Mouse (Mus musculus) G1E-ER4 (cell line): ENCODE data around the gene Tcte1. TPM values are rescaled to one million over a fixed set of nuclear protein-coding genes. Genes with fewer than 3 reads are reported as not detected.

Experiments used
- GATA1 ChIP-seq: IDR thresholded peaks from one replicate; pipeline ENCODE4 v1.8.0; 2012; ENCODE audit warnings: low read length, inconsistent platforms
- polyA plus RNA-seq: library from polyadenylated mRNA; stranded (reverse); fragments of >175 nt; gene quantifications from 2 replicates; pipeline ENCODE4 v1.2.3, GENCODE M21; 2012

Tcte1 gene
- polyA plus RNA-seq, 1 experiment = not detected

GRCm38 (mm10) chr17:45582188-45582587 lies 59.0 kb downstream of the Tcte1 start:
- peak; percentile 25 for TF ChIP-seq GATA1

- TF ChIP-seq GATA1 = no peak
These were observed 59.6 kb downstream of the Tcte1 start for GRCm38 (mm10) chr17:45582715-45583355.

- no peak for TF ChIP-seq GATA1
These were observed 61.1 kb downstream of the Tcte1 start for GRCm38 (mm10) chr17:45584096-45584896.

- no peak for TF ChIP-seq GATA1
These were observed 61.9 kb downstream of the Tcte1 start for GRCm38 (mm10) chr17:45584939-45585678.

- TF ChIP-seq GATA1 = no peak
These were observed 62.7 kb downstream of the Tcte1 start for GRCm38 (mm10) chr17:45585725-45586448.

- TF ChIP-seq GATA1 = no peak
These were observed 63.2 kb downstream of the Tcte1 start for GRCm38 (mm10) chr17:45586449-45586837.

- no peak for TF ChIP-seq GATA1
These were observed 65.1 kb downstream of the Tcte1 start for GRCm38 (mm10) chr17:45588370-45588769.

- no peak for TF ChIP-seq GATA1
These were observed 66.0 kb downstream of the Tcte1 start for GRCm38 (mm10) chr17:45589236-45589635.

GRCm38 (mm10) chr17:45589844-45590243 lies 66.6 kb downstream of the Tcte1 start:
- no peak for TF ChIP-seq GATA1

- no peak for TF ChIP-seq GATA1
These were observed 67.2 kb downstream of the Tcte1 start for GRCm38 (mm10) chr17:45590410-45590809.

- no peak for TF ChIP-seq GATA1
These were observed 68.7 kb downstream of the Tcte1 start for GRCm38 (mm10) chr17:45591701-45592605.

Other genes starting within 250 kb of the Tcte1 start
- 4.4 and 5.0 TPM in 2 replicates for gene Cdc5l, start 89.7 kb upstream of the Tcte1 start, polyA plus RNA-seq
- not detected in 2 replicates for gene Spats1, start 48.0 kb upstream of the Tcte1 start, polyA plus RNA-seq
- gene Aars2, start 16.6 kb upstream of the Tcte1 start, polyA plus RNA-seq = 37.7 and 45.9 TPM in 2 replicates
- gene Tmem151b, start 26.2 kb downstream of the Tcte1 start, polyA plus RNA-seq = not detected in 2 replicates
- 2.7 and 2.9 TPM in 2 replicates for gene Nfkbie, start 32.3 kb downstream of the Tcte1 start, polyA plus RNA-seq
- gene Slc35b2, start 40.4 kb downstream of the Tcte1 start, polyA plus RNA-seq = 34.0 and 66.2 TPM in 2 replicates
- gene Hsp90ab1, start 49.8 kb downstream of the Tcte1 start, polyA plus RNA-seq = 319 and 874 TPM in 2 replicates
- 136 and 228 TPM in 2 replicates for gene Slc29a1, start 76.2 kb downstream of the Tcte1 start, polyA plus RNA-seq
- gene Mymx, start 78.7 kb downstream of the Tcte1 start, polyA plus RNA-seq = not detected in 2 replicates
- not detected in 2 replicates for gene Capn11, start 135.9 kb downstream of the Tcte1 start, polyA plus RNA-seq
- gene Mrpl14, start 162.9 kb downstream of the Tcte1 start, polyA plus RNA-seq = 267 and 359 TPM in 2 replicates
- gene Tmem63b, start 163.5 kb downstream of the Tcte1 start, polyA plus RNA-seq = 21.1 and 21.4 TPM in 2 replicates
- 0.53 and 1.1 TPM in 2 replicates for gene 1600014C23Rik, start 210.4 kb downstream of the Tcte1 start, polyA plus RNA-seq